Mouse (Mus musculus) hindbrain, postnatal 0 days (tissue): Measurements from ENCODE around the gene Snx4. TPM values are rescaled to one million over a fixed set of nuclear protein-coding genes. Genes with fewer than 3 reads are reported as not detected.
"Not testable (repeated sequence)": the region's sequence is repeated elsewhere in the genome, so short reads cannot be mapped to it uniquely, and the experiment has no call there.

Experiments used
- ATAC-seq: fragments of 200-750 bp; cut with Nextera tagmentation; 2 replicates; pipeline ENCODE4 v1.8.0; 2017; ENCODE audit warnings: mild to moderate bottlenecking, moderate TSS enrichment, moderate library complexity
- DNase-seq: peaks from one replicate; pipeline ENCODE4 v3.0.0-alpha.2; 2015; ENCODE audit warnings: low spot score
- H3K27ac ChIP-seq: fragments of 300-500 bp; sonication (generic); 2 replicates; pipeline ENCODE4 v1.5.1; 2014; ENCODE audit warnings: mild to moderate bottlenecking
- H3K27me3 ChIP-seq: fragments of 300-500 bp; sonication (generic); 2 replicates; pipeline ENCODE4 v1.6.1; 2014; ENCODE audit warnings: low read length, mixed read lengths; ENCODE audit not compliant: insufficient read depth
- H3K36me3 ChIP-seq: fragments of 300-500 bp; sonication (generic); 2 replicates; pipeline ENCODE4 v1.6.1; 2014; ENCODE audit warnings: low read length, mixed read lengths; ENCODE audit not compliant: insufficient read depth
- H3K4me1 ChIP-seq: fragments of 300-500 bp; sonication (generic); 2 replicates; pipeline ENCODE4 v1.6.1; 2014; ENCODE audit warnings: antibody characterized with exemption, low read length, mixed read lengths; ENCODE audit not compliant: insufficient read depth
- H3K4me2 ChIP-seq: fragments of 300-500 bp; sonication (generic); 2 replicates; pipeline ENCODE4 v1.6.1; 2014; ENCODE audit warnings: low read depth, mild to moderate bottlenecking, low read length, moderate library complexity, mixed read lengths
- H3K4me3 ChIP-seq: fragments of 300-500 bp; sonication (generic); 2 replicates; pipeline ENCODE4 v1.5.1; 2014; ENCODE audit warnings: low read length
- H3K9ac ChIP-seq: fragments of 300-500 bp; sonication (generic); replicated peaks from 2 replicates; pipeline ENCODE4 v1.6.1; 2014; ENCODE audit warnings: mild to moderate bottlenecking, low read length, moderate library complexity, mixed read lengths
- H3K9me3 ChIP-seq: fragments of 300-500 bp; sonication (generic); 2 replicates; pipeline ENCODE4 v1.6.1; 2016; ENCODE audit warnings: low read length, mixed read lengths
- CTCF ChIP-seq: IDR thresholded peaks from 2 replicates; pipeline ENCODE4 v1.5.1; 2016; ENCODE audit warnings: antibody characterized with exemption, control low read depth, low read depth
- WGBS: fragments of 180-500 bp; shearing (Covaris S2); extraction: QIAGEN DNeasy Blood & Tissue Kit; methylation state at CpG from one replicate; pipeline ENCODE4 v1.1.7; 2014; 5-methylcytosine and 5-hydroxymethylcytosine counted together
- polyA plus RNA-seq: library from polyadenylated mRNA; unstranded; fragments of >200 nt; fragmentation: Nextera tagmentation; extraction: Ambion mirVana; gene quantifications from 2 replicates; pipeline ENCODE4 v1.2.1, GENCODE M21; 2015
- total RNA-seq: library from RNA; depleted of rRNA; stranded (reverse); fragments of >200 nt; gene quantifications from 2 replicates; pipeline ENCODE4 v1.2.3, GENCODE M21; 2014; rRNA removed

Snx4 gene
- total RNA-seq, result 46.4 and 52.8 TPM in 2 replicates
- polyA plus RNA-seq, result 99.4 and 103 TPM in 2 replicates

DNA sequence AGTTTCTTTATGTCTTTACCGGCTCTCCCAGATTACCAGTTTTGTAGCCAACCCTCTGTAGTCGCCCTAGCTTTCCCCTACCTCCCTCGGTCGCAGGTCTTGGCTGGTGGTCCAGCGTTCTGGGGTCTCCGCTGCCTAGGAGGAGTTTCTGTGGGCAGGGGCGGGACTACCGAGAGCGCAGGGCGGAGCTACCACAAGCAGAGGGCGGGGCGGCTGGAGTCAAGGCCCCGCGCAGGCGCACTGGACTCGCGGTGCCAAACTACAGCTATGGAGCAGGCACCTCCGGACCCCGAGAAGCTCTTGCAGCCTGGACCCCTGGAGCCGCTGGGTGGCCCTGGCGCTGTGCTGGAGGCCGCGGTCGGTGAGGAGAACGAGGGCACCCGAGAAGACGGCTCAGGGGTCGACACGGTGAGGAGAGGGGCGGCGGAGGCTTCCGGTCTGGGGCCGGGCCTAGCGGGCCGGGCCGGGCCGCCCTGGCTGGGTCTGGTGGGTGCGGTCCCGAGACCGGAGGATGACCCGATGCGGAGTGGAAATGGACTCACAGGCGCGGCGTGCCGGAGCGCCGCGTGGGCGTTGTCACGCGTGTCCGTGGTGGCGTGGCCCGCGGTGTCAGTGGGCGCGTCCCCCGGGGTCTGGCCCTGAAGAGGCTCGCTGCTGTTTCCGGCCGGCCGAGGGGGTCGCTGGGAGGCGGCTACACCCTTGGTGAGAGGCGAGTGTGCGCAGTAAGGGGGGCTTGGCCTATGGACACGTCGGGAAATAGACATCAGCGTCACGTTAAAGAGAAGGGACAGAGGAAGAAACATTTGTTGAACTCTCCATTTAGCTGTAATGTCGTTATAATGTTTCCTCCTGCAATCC lies at the start of gene Snx4:
TSS of gene Snx4 (plus strand) at position 249 of the 858 bp plus-strand sequence.
- no peaks in the 10 kb centered on the region for H3K9me3 ChIP-seq
- H3K4me2 ChIP-seq, result peak within 1 kb of the TSS; percentile 84
- under 1% methylated on average over 71 of the region's 72 CpGs for WGBS
- DNase-seq, result peak; percentile 97
- H3K4me1 ChIP-seq, result peaks cover 7% of the 10 kb centered on the region; the same call in 1 of the 2 replicates
- ATAC-seq, result peak; percentile 95
- H3K27me3 ChIP-seq, result no peaks in the 10 kb centered on the region
- H3K27ac ChIP-seq, result peak within 1 kb of the TSS; percentile 87
- no peaks in the 10 kb centered on the region for H3K36me3 ChIP-seq
- peak; percentile 15; the same call in 1 of the 2 replicates for TF ChIP-seq CTCF
- peak within 1 kb of the TSS; percentile 93 for H3K9ac ChIP-seq
- H3K4me3 ChIP-seq, result peak within 1 kb of the TSS; percentile 87

DNA sequence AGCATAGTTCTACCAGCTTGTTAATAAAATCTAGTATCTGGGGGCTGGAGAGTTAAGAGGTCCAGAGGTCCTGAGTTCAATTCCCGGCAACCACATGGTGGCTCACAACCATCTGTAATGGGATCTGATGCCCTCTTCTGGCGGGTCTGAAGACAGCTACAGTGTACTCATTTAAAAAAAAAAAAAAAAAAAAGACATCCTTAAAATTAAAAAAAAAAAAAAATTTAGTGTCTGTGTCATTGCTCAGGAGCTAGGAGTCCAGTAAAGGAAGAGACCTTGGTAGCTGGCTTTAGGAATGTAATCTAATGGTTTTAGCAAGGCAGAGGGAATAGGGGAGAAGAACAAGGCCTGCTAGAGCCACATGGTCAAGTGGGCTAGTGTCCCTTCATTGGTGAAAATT lies 40.4 kb upstream of the Snx4 start:
- H3K27me3 ChIP-seq, result no peaks in the 10 kb centered on the region
- no peak overlapping the region for H3K9ac ChIP-seq
- H3K4me1 ChIP-seq, result no peaks in the 10 kb centered on the region
- no peak for ATAC-seq
- no peak overlapping the region for H3K27ac ChIP-seq
- TF ChIP-seq CTCF, result no peak
- peaks cover 19% of the 10 kb centered on the region for H3K36me3 ChIP-seq
- H3K4me2 ChIP-seq, result no peak overlapping the region
- H3K9me3 ChIP-seq, result no peaks in the 10 kb centered on the region
- 86% methylated on average over 2 of the region's 2 CpGs for WGBS
- no peak for DNase-seq
- H3K4me3 ChIP-seq, result no peak overlapping the region

DNA sequence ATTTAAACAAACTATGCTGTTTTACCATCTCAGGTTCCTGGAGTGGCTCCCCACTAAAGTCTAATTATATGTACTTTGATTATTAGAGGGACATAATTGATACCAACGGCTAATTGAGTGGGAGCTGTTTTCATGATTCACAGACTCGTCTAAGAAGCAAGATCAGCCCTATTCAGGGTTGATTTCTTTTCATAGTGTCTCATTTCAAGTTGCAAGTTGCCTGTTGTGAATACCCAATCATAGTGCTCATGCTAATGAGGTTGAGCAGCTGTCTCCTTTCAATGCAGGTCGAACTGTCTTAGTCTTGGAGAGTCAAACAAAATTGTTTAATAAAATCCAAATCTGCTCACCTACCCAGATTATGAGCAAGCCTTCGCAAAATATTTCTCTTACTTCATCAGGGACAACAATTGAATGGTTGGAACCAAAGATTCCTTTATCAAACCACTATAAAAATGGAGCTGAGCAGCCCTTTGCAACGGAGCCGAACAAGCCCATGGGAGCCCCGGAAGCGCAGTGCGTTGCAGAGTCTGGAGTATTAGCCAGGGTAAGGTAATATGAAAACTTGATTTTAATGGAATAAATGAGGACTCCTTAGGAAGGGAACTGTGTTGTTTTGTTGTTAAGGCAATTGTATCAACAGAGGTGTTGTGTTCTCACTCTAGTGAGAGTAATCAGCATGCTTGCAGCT lies 34.8 kb upstream of the Snx4 start:
- Histone ChIP-seq H3K4me3 (no peak overlapping the region), H3K4me1 (no peaks in the 10 kb centered on the region), H3K36me3 (no peaks in the 10 kb centered on the region), H3K9ac (no peak overlapping the region), H3K9me3 (no peaks in the 10 kb centered on the region), H3K27me3 (no peaks in the 10 kb centered on the region), H3K4me2 (0 out of 2 replicates have a peak overlapping the region, but pooled peaks have one; percentile 3), H3K27ac (no peak overlapping the region)
- no peak for ATAC-seq
- 61% methylated on average over 9 of the region's 9 CpGs for WGBS
- DNase-seq, result no peak
- no peak for TF ChIP-seq CTCF

DNA sequence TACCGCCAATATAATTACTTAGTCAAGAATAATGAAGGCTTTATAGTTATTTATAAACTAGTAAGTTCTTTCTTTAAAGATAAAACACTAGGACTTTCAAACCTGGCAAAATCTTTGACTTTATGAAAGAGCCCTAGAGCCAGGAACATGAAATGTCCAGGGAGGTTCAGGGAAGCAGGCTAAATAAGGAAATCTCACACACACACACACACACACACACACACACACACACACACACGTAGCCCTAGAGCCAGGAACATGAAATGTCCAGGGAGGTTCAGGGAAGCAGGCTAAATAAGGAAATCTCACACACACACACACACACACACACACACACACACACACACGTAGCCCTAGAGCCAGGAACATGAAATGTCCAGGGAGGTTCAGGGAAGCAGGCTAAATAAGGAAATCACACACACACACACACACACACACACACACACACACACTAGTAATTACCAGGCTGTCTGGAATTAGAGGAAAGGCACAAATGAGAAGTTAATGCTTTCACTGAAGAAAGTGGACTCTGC lies 33.6 kb upstream of the Snx4 start:
- H3K4me1 ChIP-seq, H3K9ac ChIP-seq, H3K27me3 ChIP-seq, H3K9me3 ChIP-seq, H3K36me3 ChIP-seq, H3K27ac ChIP-seq, H3K4me2 ChIP-seq, H3K4me3 ChIP-seq, ATAC-seq, DNase-seq: not testable (repeated sequence)
- WGBS, result 69% methylated on average over 3 of the region's 3 CpGs

DNA sequence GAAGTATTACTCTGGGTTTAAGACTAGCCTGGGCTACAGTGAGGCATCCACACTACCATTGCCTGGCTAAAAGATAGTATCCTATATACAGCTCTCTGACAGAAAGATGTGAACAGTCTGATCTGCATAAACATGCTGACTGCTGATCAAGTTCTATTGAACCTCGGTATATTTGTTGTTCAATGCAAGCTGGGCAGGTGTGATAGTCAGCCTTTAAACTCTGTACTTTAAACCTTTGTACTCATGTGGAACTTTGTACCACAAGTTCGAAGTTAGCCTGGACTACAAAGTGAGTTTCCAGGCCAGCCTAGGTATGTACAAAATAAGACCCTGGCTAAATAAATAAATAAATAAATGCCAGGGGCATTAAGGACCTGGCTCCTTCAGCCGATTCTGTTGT lies 28.8 kb upstream of the Snx4 start:
- Histone ChIP-seq H3K9me3 (no peaks in the 10 kb centered on the region), H3K27ac (no peak overlapping the region), H3K4me3 (no peak overlapping the region), H3K9ac (no peak overlapping the region), H3K4me1 (no peaks in the 10 kb centered on the region), H3K36me3 (peaks cover 26% of the 10 kb centered on the region), H3K27me3 (no peaks in the 10 kb centered on the region), H3K4me2 (no peak overlapping the region)
- no peak for ATAC-seq
- no peak for TF ChIP-seq CTCF
- no peak for DNase-seq
- WGBS, result 96% methylated on average over 3 of the region's 3 CpGs

DNA sequence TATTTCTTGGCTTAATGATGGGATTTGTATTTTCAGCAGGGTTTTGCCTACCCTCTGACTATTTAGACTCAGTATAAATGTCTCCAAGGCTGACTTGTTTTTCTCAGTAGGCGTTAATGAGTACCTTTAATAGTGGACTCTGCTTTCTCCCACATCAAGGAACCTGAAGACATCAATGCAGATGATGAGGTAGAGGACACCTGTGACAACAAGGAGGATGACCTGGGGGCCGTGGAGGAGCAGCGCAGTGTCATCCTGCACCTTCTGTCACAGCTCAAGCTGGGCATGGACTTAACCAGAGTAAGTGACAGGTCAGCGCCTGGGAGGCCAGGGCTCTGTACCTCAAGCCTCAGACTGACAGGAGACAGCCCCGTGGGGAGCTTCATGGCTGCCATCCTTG lies 26.9 kb upstream of the Snx4 start:
- Histone ChIP-seq H3K4me1 (no peaks in the 10 kb centered on the region), H3K27ac (no peak overlapping the region), H3K9ac (no peak overlapping the region), H3K27me3 (no peaks in the 10 kb centered on the region), H3K4me3 (no peak overlapping the region), H3K36me3 (peaks cover 32% of the 10 kb centered on the region), H3K4me2 (no peak overlapping the region), H3K9me3 (no peaks in the 10 kb centered on the region)
- no peak for TF ChIP-seq CTCF
- WGBS, result 94% methylated on average over 5 of the region's 5 CpGs
- ATAC-seq (no peak), DNase-seq (no peak)
